Mouse (Mus musculus) neural tube, embryonic 13.5 days (tissue): Measurements from ENCODE around the gene Plcb1. TPM values are rescaled to one million over a fixed set of nuclear protein-coding genes. Genes with fewer than 3 reads are reported as not detected.

Source experiments
- ATAC-seq: fragments of 200-750 bp; cut with Nextera tagmentation; 2 replicates; pipeline ENCODE4 v1.8.0; 2017; ENCODE audit warnings: low read depth, mild to moderate bottlenecking, moderate TSS enrichment, moderate library complexity
- H3K27ac ChIP-seq: fragments of 300-500 bp; sonication (generic); replicated peaks from 2 replicates; pipeline ENCODE4 v1.5.1; 2015; ENCODE audit warnings: moderate library complexity, mild to moderate bottlenecking, inconsistent platforms
- H3K27me3 ChIP-seq: fragments of 300-500 bp; sonication (generic); 2 replicates; pipeline ENCODE4 v1.6.1; 2015; ENCODE audit warnings: mild to moderate bottlenecking, inconsistent platforms
- H3K36me3 ChIP-seq: fragments of 300-500 bp; sonication (generic); 2 replicates; pipeline ENCODE4 v1.6.1; 2015; ENCODE audit warnings: mild to moderate bottlenecking, inconsistent platforms
- H3K4me1 ChIP-seq: fragments of 300-500 bp; sonication (generic); replicated peaks from 2 replicates; pipeline ENCODE4 v1.6.1; 2015; ENCODE audit warnings: inconsistent platforms
- H3K4me2 ChIP-seq: fragments of 300-500 bp; sonication (generic); 2 replicates; pipeline ENCODE4 v1.6.1; 2015; ENCODE audit warnings: inconsistent platforms, mild to moderate bottlenecking, moderate library complexity
- H3K4me3 ChIP-seq: fragments of 300-500 bp; sonication (generic); 2 replicates; pipeline ENCODE4 v1.5.1; 2015; ENCODE audit warnings: mild to moderate bottlenecking, inconsistent platforms
- H3K9ac ChIP-seq: fragments of 300-500 bp; sonication (generic); 2 replicates; pipeline ENCODE4 v1.6.1; 2015; ENCODE audit warnings: moderate library complexity, mild to moderate bottlenecking, inconsistent platforms
- H3K9me3 ChIP-seq: fragments of 300-500 bp; sonication (generic); 2 replicates; pipeline ENCODE4 v1.6.1; 2016; ENCODE audit warnings: inconsistent platforms
- WGBS: fragments of 180-500 bp; shearing (Covaris S2); methylation state at CpG from one replicate; pipeline ENCODE4 v1.1.7; 2015; 5-methylcytosine and 5-hydroxymethylcytosine counted together
- polyA plus RNA-seq: library from polyadenylated mRNA; unstranded; fragments of >200 nt; fragmentation: Nextera tagmentation; extraction: Ambion mirVana; gene quantifications from 2 replicates; pipeline ENCODE4 v1.2.1, GENCODE M21; 2015

The Plcb1 gene
- polyA plus RNA-seq, 1 experiment from 2014 or later = 56.5 TPM

DNA sequence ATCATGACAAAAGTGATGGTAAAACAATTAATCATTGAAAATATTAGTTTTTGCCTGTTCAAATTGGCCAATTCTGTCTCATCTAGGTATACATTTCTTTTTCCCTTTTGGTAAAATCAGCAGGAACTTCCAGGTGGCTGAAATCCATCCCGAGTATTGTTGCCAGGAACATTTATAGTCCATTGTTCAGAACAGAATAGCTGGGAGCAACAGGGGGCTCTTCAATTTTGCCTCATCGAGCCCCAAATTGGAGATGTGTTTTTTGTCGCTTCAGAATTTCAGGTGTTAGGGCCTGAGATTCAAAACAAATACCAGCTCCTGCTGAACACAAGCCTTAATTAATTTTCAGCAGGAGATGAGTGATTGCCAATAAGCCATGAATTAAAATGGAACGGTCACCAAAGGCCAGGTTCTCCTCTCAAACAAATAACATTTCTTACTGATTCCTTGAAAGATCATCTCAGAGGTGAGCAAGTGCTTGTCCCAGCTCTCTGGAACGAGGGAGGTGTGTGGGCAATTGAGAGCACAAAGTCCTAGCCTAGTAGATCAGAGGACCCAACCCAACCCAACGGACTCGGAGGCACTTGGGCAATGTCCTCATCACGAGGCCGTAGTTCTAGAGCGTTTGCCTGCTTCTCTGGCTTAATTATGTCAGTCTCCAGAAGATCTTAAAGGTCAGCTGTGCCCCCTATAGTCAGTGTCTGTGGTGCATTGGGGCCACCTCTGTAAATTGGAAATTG lies 136.9 kb downstream of the Plcb1 start:
- H3K4me2 ChIP-seq = no peak overlapping the region
- no peak overlapping the region for H3K4me3 ChIP-seq
- H3K4me1 ChIP-seq = peaks cover 6% of the 10 kb centered on the region; the same call in 1 of the 2 replicates
- H3K27me3 ChIP-seq = no peaks in the 10 kb centered on the region
- 0 out of 2 replicates have a peak overlapping the region, but pooled peaks have one; percentile 1 for H3K27ac ChIP-seq
- ATAC-seq = no peak
- no peaks in the 10 kb centered on the region for H3K9me3 ChIP-seq
- H3K9ac ChIP-seq = no peak overlapping the region
- WGBS = 76% methylated on average over 10 of the region's 10 CpGs
- H3K36me3 ChIP-seq = no peaks in the 10 kb centered on the region

GRCm38 (mm10) chr2:134924143-134924655 lies 138.3 kb downstream of the Plcb1 start:
- H3K4me3 ChIP-seq = no peak overlapping the region
- H3K27me3 ChIP-seq = no peaks in the 10 kb centered on the region
- H3K4me2 ChIP-seq = no peak overlapping the region
- H3K36me3 ChIP-seq = no peaks in the 10 kb centered on the region
- no peak for ATAC-seq
- H3K27ac ChIP-seq = no peak overlapping the region
- peaks cover 6% of the 10 kb centered on the region; the same call in 1 of the 2 replicates for H3K4me1 ChIP-seq
- WGBS = 92% methylated on average over 4 of the region's 4 CpGs
- H3K9me3 ChIP-seq = no peaks in the 10 kb centered on the region
- H3K9ac ChIP-seq = no peak overlapping the region

GRCm38 (mm10) chr2:134926266-134926665 lies 140.4 kb downstream of the Plcb1 start:
- Histone ChIP-seq H3K27ac (no peak overlapping the region), H3K4me1 (peaks cover 16% of the 10 kb centered on the region; the same call in 1 of the 2 replicates), H3K27me3 (no peaks in the 10 kb centered on the region), H3K36me3 (no peaks in the 10 kb centered on the region), H3K4me2 (no peak overlapping the region), H3K9ac (no peak overlapping the region), H3K9me3 (no peaks in the 10 kb centered on the region), H3K4me3 (no peak overlapping the region)
- no peak for ATAC-seq
- WGBS = 84% methylated on average over 1 of the region's 1 CpGs

- H3K36me3 ChIP-seq = no peaks in the 10 kb centered on the region
- 32% methylated on average over 5 of the region's 5 CpGs for whole genome bisulfite sequencing
- ATAC-seq = no peak
These were observed 141.2 kb downstream of the Plcb1 start for GRCm38 (mm10) chr2:134927072-134927471.

GRCm38 (mm10) chr2:134929452-134929851 lies 143.6 kb downstream of the Plcb1 start:
- H3K4me3 ChIP-seq = no peak overlapping the region
- no peak overlapping the region for H3K9ac ChIP-seq
- H3K4me1 ChIP-seq = peaks cover 16% of the 10 kb centered on the region; the same call in 1 of the 2 replicates
- H3K36me3 ChIP-seq = no peaks in the 10 kb centered on the region
- H3K4me2 ChIP-seq = no peak overlapping the region
- no peaks in the 10 kb centered on the region for H3K27me3 ChIP-seq
- ATAC-seq = 0 out of 2 replicates have a peak, but pooled peaks have one; percentile 65
- H3K27ac ChIP-seq = no peak overlapping the region
- H3K9me3 ChIP-seq = no peaks in the 10 kb centered on the region

More at GRCm38 (mm10) chr2:134927072-134927471, 141.2 kb downstream of the Plcb1 start:
- Histone ChIP-seq H3K4me2 (no peak overlapping the region), H3K4me1 (peaks cover 16% of the 10 kb centered on the region; the same call in 1 of the 2 replicates), H3K9ac (no peak overlapping the region), H3K9me3 (no peaks in the 10 kb centered on the region), H3K27ac (no peak overlapping the region), H3K27me3 (no peaks in the 10 kb centered on the region), H3K4me3 (no peak overlapping the region)

- 80% methylated on average over 4 of the region's 4 CpGs for WGBS
- H3K4me2 ChIP-seq = no peak overlapping the region
- H3K27ac ChIP-seq = no peak overlapping the region
- no peaks in the 10 kb centered on the region for H3K36me3 ChIP-seq
- no peaks in the 10 kb centered on the region for H3K27me3 ChIP-seq
- no peaks in the 10 kb centered on the region for H3K9me3 ChIP-seq
- no peak for ATAC-seq
- H3K4me3 ChIP-seq = no peak overlapping the region
- H3K9ac ChIP-seq = no peak overlapping the region
- peaks cover 16% of the 10 kb centered on the region; the same call in 1 of the 2 replicates for H3K4me1 ChIP-seq
These were observed 145.1 kb downstream of the Plcb1 start for GRCm38 (mm10) chr2:134930961-134931360.

DNA sequence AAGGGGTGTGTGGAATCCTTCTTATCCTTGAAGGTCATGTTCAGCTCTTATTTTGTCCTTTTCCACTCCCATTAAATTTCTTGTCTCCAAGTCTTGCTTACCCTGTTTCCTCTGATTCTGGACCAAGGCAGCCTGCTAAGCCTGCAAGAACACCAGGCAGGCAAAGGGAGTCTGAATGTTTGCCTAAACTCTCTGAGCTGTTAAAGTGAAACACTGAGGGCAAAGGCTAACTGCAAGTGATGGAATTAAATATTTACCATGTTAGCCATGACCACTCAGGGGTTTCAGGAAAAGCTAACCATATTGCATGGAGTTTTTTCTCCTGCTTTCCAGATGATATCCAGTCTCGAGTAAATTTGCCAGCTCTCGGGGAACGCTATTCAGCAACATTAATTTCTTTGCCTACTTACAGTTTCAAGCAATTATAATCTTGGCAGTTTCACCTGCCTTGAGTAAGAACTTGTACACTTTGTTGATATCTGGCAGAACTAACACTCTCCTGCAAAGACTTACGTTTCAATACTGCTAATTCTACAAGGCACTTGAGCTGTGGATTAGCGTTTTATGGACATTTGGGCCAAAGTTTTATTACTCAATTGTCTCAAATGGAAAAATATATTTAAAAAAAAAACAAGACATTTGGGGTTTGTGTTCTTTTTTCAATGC lies 146.0 kb downstream of the Plcb1 start:
- Histone ChIP-seq H3K9me3 (no peaks in the 10 kb centered on the region), H3K36me3 (no peaks in the 10 kb centered on the region), H3K4me3 (no peak overlapping the region), H3K27me3 (no peaks in the 10 kb centered on the region), H3K4me1 (peaks cover 12% of the 10 kb centered on the region; the same call in 1 of the 2 replicates), H3K4me2 (no peak overlapping the region), H3K9ac (no peak overlapping the region), H3K27ac (no peak overlapping the region)
- no peak for ATAC-seq
- WGBS = 82% methylated on average over 5 of the region's 5 CpGs

DNA sequence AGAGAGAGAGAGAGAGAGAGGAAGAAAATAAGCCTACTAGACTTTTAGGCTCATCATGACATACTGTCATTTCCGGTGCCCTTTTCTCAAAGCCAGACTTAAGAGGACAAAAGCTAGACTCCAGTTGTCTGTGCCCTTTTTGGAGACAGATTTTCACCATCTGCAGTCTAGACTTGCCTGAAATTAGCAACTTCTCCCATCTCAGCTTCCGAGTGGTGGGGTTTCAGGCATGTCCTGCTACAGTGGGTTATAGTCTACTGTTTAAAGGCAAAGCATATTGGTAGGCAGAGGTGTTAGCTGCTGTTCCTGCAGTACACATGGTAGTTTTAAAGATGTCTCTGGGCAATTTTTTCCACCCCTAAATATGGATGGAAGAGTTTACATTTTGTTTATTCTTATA lies 149.6 kb downstream of the Plcb1 start:
- WGBS = 86% methylated on average over 2 of the region's 2 CpGs
- Histone ChIP-seq H3K9ac (no peak overlapping the region), H3K4me1 (no peaks in the 10 kb centered on the region), H3K4me3 (no peak overlapping the region), H3K27me3 (no peaks in the 10 kb centered on the region), H3K4me2 (no peak overlapping the region), H3K36me3 (no peaks in the 10 kb centered on the region), H3K9me3 (no peaks in the 10 kb centered on the region), H3K27ac (no peak overlapping the region)
- ATAC-seq = no peak

DNA sequence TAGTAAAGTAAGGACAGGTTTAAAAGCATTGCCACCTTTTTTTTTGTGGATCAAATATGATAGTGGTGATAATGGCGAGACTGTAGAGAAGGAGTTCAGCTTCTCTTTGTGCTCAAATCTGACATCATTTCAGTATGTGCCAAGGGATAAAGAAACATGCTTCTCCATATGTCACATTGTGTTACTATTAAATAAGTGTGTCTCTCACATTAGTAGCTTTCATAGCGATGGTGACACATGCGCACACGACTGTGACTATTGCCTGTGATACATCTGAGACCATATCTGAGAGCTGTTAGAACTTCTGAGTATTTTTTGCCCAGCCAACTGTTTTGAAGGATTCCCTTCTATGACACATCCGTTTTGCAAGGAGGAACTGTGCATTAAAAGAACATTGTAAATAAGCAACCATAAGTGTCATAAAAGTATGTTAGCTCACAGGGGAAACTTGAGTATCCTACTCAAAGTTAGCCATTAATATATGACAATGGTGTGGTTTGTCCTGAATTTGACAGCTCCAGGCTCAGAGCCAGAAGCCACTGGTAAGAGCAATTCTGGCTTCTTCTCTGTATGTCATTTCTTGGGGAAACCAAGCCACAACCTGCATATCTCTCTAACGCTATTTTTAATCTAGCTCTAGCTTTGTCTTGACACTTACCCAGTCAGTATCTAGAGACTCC lies 150.2 kb downstream of the Plcb1 start:
- H3K27ac ChIP-seq = no peak overlapping the region
- no peak for ATAC-seq
- no peaks in the 10 kb centered on the region for H3K27me3 ChIP-seq
- no peak overlapping the region for H3K4me2 ChIP-seq
- H3K4me3 ChIP-seq = no peak overlapping the region
- no peaks in the 10 kb centered on the region for H3K4me1 ChIP-seq
- no peaks in the 10 kb centered on the region for H3K36me3 ChIP-seq
- no peak overlapping the region for H3K9ac ChIP-seq
- no peaks in the 10 kb centered on the region for H3K9me3 ChIP-seq
- WGBS = 90% methylated on average over 6 of the region's 6 CpGs

GRCm38 (mm10) chr2:134937666-134938065 lies 151.8 kb downstream of the Plcb1 start:
- Histone ChIP-seq H3K9ac (no peak overlapping the region), H3K9me3 (no peaks in the 10 kb centered on the region), H3K4me2 (no peak overlapping the region), H3K4me1 (0 out of 2 replicates have a peak, but pooled peaks cover under 1% of the 10 kb centered on the region), H3K4me3 (no peak overlapping the region), H3K27me3 (no peaks in the 10 kb centered on the region), H3K27ac (no peak overlapping the region), H3K36me3 (no peaks in the 10 kb centered on the region)
- WGBS = 53% methylated on average over 1 of the region's 1 CpGs
- no peak for ATAC-seq

DNA sequence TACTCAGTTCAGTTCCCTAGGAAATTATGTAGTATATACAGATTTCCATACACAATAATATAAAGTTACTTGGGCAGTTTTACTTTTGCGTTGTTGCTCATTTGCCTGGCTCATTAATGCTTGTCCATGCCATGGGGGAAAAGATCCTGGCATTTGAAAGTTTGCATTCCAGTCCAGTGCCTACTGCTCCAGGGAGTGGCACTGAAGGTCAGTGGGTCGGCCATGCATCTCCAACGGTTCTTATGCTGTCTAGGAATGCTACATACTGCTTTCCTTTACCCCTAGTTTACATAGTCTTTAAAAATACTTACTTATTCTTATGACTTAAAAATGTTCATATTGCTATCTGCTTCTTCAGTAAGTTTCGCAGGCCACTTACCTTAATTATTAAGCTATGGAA lies 156.2 kb downstream of the Plcb1 start:
- ATAC-seq = no peak
- Histone ChIP-seq H3K27ac (no peak overlapping the region), H3K4me2 (no peak overlapping the region), H3K4me3 (no peak overlapping the region), H3K9ac (no peak overlapping the region), H3K27me3 (no peaks in the 10 kb centered on the region), H3K36me3 (no peaks in the 10 kb centered on the region), H3K4me1 (0 out of 2 replicates have a peak, but pooled peaks cover 4% of the 10 kb centered on the region), H3K9me3 (no peaks in the 10 kb centered on the region)
- WGBS = 88% methylated on average over 4 of the region's 4 CpGs

GRCm38 (mm10) chr2:134942919-134943318 lies 157.1 kb downstream of the Plcb1 start:
- ATAC-seq = no peak
- no peaks in the 10 kb centered on the region for H3K27me3 ChIP-seq
- WGBS = 12% methylated on average over 2 of the region's 2 CpGs

More at GRCm38 (mm10) chr2:134942919-134943318, 157.1 kb downstream of the Plcb1 start:
- no peak overlapping the region for H3K4me2 ChIP-seq
- no peaks in the 10 kb centered on the region for H3K36me3 ChIP-seq
- H3K9ac ChIP-seq = no peak overlapping the region
- no peaks in the 10 kb centered on the region for H3K9me3 ChIP-seq
- H3K4me3 ChIP-seq = no peak overlapping the region
- 0 out of 2 replicates have a peak, but pooled peaks cover 4% of the 10 kb centered on the region for H3K4me1 ChIP-seq
- H3K27ac ChIP-seq = no peak overlapping the region
